Mouse (Mus musculus) limb, embryonic 11.5 days (tissue): ENCODE measurements around the gene Tnfrsf13c. TPM values are rescaled to one million over a fixed set of nuclear protein-coding genes. Genes with fewer than 3 reads are reported as not detected.
A peak's percentile ranks its signal among the peaks of the same experiment; 100 is the strongest.

ENCODE experiments used
- ATAC-seq: fragments of 200-750 bp; cut with Nextera tagmentation; 2 replicates; pipeline ENCODE4 v1.8.0; 2017; ENCODE audit warnings: low read depth; ENCODE audit not compliant: insufficient number of reproducible peaks, low FRiP score, low TSS enrichment
- DNase-seq: peaks from one replicate; pipeline ENCODE4 v3.0.0-alpha.2; 2015; ENCODE audit warnings: low spot score
- H3K27ac ChIP-seq: fragments of 300-500 bp; sonication (generic); replicated peaks from 2 replicates; pipeline ENCODE4 v1.5.1; 2014; ENCODE audit warnings: low read depth, mild to moderate bottlenecking, low read length
- H3K27me3 ChIP-seq: fragments of 300-500 bp; sonication (generic); 2 replicates; pipeline ENCODE4 v1.6.1; 2014; ENCODE audit warnings: mild to moderate bottlenecking, low read length, mixed read lengths; ENCODE audit not compliant: control insufficient read depth, insufficient read depth
- H3K36me3 ChIP-seq: fragments of 300-500 bp; sonication (generic); 2 replicates; pipeline ENCODE4 v1.6.1; 2014; ENCODE audit warnings: mild to moderate bottlenecking, low read length, moderate library complexity, mixed read lengths; ENCODE audit not compliant: control insufficient read depth, insufficient read depth
- H3K4me1 ChIP-seq: fragments of 300-500 bp; sonication (generic); 2 replicates; pipeline ENCODE4 v1.6.1; 2014; ENCODE audit warnings: low read length, mixed read lengths; ENCODE audit not compliant: control insufficient read depth, insufficient read depth
- H3K4me2 ChIP-seq: fragments of 300-500 bp; sonication (generic); 2 replicates; pipeline ENCODE4 v1.6.1; 2014; ENCODE audit warnings: low read depth, mild to moderate bottlenecking, moderate library complexity; ENCODE audit not compliant: severe bottlenecking
- H3K4me3 ChIP-seq: fragments of 300-500 bp; sonication (generic); 2 replicates; pipeline ENCODE4 v1.5.1; 2014; ENCODE audit warnings: low read depth, low read length
- H3K9ac ChIP-seq: fragments of 300-500 bp; sonication (generic); 2 replicates; pipeline ENCODE4 v1.6.1; 2014; ENCODE audit warnings: mild to moderate bottlenecking, low read length
- H3K9me3 ChIP-seq: fragments of 300-500 bp; sonication (generic); 2 replicates; pipeline ENCODE4 v1.6.1; 2016; ENCODE audit warnings: low read length; ENCODE audit not compliant: control insufficient read depth
- WGBS: fragments of 180-500 bp; shearing (Covaris S2); extraction: QIAGEN DNeasy Blood & Tissue Kit; methylation state at CpG from one replicate; pipeline ENCODE4 v1.1.7; 2014; 5-methylcytosine and 5-hydroxymethylcytosine counted together
- polyA plus RNA-seq: library from polyadenylated mRNA; unstranded; fragments of >200 nt; fragmentation: Nextera tagmentation; extraction: Ambion mirVana; gene quantifications from 2 replicates; pipeline ENCODE4 v1.2.1, GENCODE M21; 2014

The Tnfrsf13c gene
- polyA plus RNA-seq, 1 experiment from 2014 or later = not detected

GRCm38 (mm10) chr15:82236565-82236964 lies 12.4 kb upstream of the Tnfrsf13c start:
- no peak overlapping the region for H3K4me3 ChIP-seq
- H3K36me3 ChIP-seq = no peaks in the 10 kb centered on the region
- DNase-seq (peak; percentile 90), ATAC-seq (no peak)
- no peaks in the 10 kb centered on the region for H3K4me1 ChIP-seq
- H3K27me3 ChIP-seq = no peaks in the 10 kb centered on the region
- H3K9me3 ChIP-seq = no peaks in the 10 kb centered on the region
- no peak overlapping the region for H3K9ac ChIP-seq
- 22% methylated on average over 5 of the region's 5 CpGs for WGBS
- no peak overlapping the region for H3K4me2 ChIP-seq
- no peak overlapping the region for H3K27ac ChIP-seq

- DNase-seq = no peak
These were observed 11.5 kb upstream of the Tnfrsf13c start for GRCm38 (mm10) chr15:82235661-82236060.

GRCm38 (mm10) chr15:82232651-82233050 lies 8.5 kb upstream of the Tnfrsf13c start:
- DNase-seq (no peak), ATAC-seq (no peak)
- no peaks in the 10 kb centered on the region for H3K9me3 ChIP-seq
- no peak overlapping the region for H3K4me3 ChIP-seq
- no peak overlapping the region for H3K9ac ChIP-seq
- H3K27ac ChIP-seq = no peak overlapping the region
- WGBS = 66% methylated on average over 4 of the region's 4 CpGs
- H3K27me3 ChIP-seq = no peaks in the 10 kb centered on the region
- no peaks in the 10 kb centered on the region for H3K4me1 ChIP-seq
- H3K36me3 ChIP-seq = no peaks in the 10 kb centered on the region
- no peak overlapping the region for H3K4me2 ChIP-seq

More at GRCm38 (mm10) chr15:82235661-82236060, 11.5 kb upstream of the Tnfrsf13c start:
- H3K4me1 ChIP-seq = no peaks in the 10 kb centered on the region
- H3K36me3 ChIP-seq = no peaks in the 10 kb centered on the region
- no peak overlapping the region for H3K4me2 ChIP-seq
- ATAC-seq = no peak
- no peak overlapping the region for H3K27ac ChIP-seq
- no peaks in the 10 kb centered on the region for H3K27me3 ChIP-seq
- no peak overlapping the region for H3K4me3 ChIP-seq
- H3K9ac ChIP-seq = no peak overlapping the region
- 79% methylated on average over 10 of the region's 10 CpGs for WGBS
- no peaks in the 10 kb centered on the region for H3K9me3 ChIP-seq

GRCm38 (mm10) chr15:82231591-82232378 lies 7.6 kb upstream of the Tnfrsf13c start:
- Histone ChIP-seq H3K9me3 (no peaks in the 10 kb centered on the region), H3K4me1 (no peaks in the 10 kb centered on the region), H3K36me3 (no peaks in the 10 kb centered on the region), H3K27me3 (no peaks in the 10 kb centered on the region), H3K4me2 (no peak overlapping the region), H3K27ac (no peak overlapping the region), H3K4me3 (no peak overlapping the region), H3K9ac (no peak overlapping the region)
- no peak for DNase-seq
- WGBS = 70% methylated on average over 11 of the region's 11 CpGs
- no peak for ATAC-seq

- no peak overlapping the region for H3K4me3 ChIP-seq
- ATAC-seq = no peak
- H3K4me1 ChIP-seq = no peaks in the 10 kb centered on the region
These were observed 6.9 kb upstream of the Tnfrsf13c start for GRCm38 (mm10) chr15:82231100-82231499.

GRCm38 (mm10) chr15:82230098-82230611 lies 6.0 kb upstream of the Tnfrsf13c start:
- H3K4me2 ChIP-seq = no peak overlapping the region
- H3K27me3 ChIP-seq = peaks cover 3% of the 10 kb centered on the region
- WGBS = 76% methylated on average over 6 of the region's 6 CpGs

More at GRCm38 (mm10) chr15:82231100-82231499, 6.9 kb upstream of the Tnfrsf13c start:
- Histone ChIP-seq H3K4me2 (no peak overlapping the region), H3K36me3 (no peaks in the 10 kb centered on the region), H3K9me3 (no peaks in the 10 kb centered on the region), H3K27ac (no peak overlapping the region), H3K9ac (no peak overlapping the region), H3K27me3 (no peaks in the 10 kb centered on the region)
- no peak for DNase-seq
- WGBS = 96% methylated on average over 4 of the region's 4 CpGs

GRCm38 (mm10) chr15:82229542-82230045 lies 5.4 kb upstream of the Tnfrsf13c start:
- 39% methylated on average over 11 of the region's 11 CpGs for WGBS
- Histone ChIP-seq H3K4me2 (no peak overlapping the region), H3K27ac (no peak overlapping the region), H3K4me3 (no peak overlapping the region), H3K36me3 (no peaks in the 10 kb centered on the region), H3K27me3 (peaks cover 8% of the 10 kb centered on the region), H3K9ac (0 out of 2 replicates have a peak overlapping the region, but pooled peaks have one; percentile 27), H3K9me3 (no peaks in the 10 kb centered on the region), H3K4me1 (no peaks in the 10 kb centered on the region)
- ATAC-seq (no peak), DNase-seq (no peak)

More at GRCm38 (mm10) chr15:82230098-82230611, 6.0 kb upstream of the Tnfrsf13c start:
- no peak for DNase-seq
- no peaks in the 10 kb centered on the region for H3K4me1 ChIP-seq
- H3K9ac ChIP-seq = no peak overlapping the region
- no peak overlapping the region for H3K27ac ChIP-seq
- no peak overlapping the region for H3K4me3 ChIP-seq
- no peaks in the 10 kb centered on the region for H3K9me3 ChIP-seq
- no peaks in the 10 kb centered on the region for H3K36me3 ChIP-seq
- no peak for ATAC-seq

- no peak overlapping the region for H3K27ac ChIP-seq
- no peak overlapping the region for H3K9ac ChIP-seq
- no peak overlapping the region for H3K4me2 ChIP-seq
- H3K27me3 ChIP-seq = peaks cover 23% of the 10 kb centered on the region
- H3K9me3 ChIP-seq = no peaks in the 10 kb centered on the region
- no peaks in the 10 kb centered on the region; the same call in 1 of the 2 replicates for H3K4me1 ChIP-seq
- ATAC-seq (no peak), DNase-seq (no peak)
- WGBS = 92% methylated on average over 5 of the region's 5 CpGs
- no peaks in the 10 kb centered on the region for H3K36me3 ChIP-seq
- no peak overlapping the region for H3K4me3 ChIP-seq
These were observed 1.6 kb upstream of the Tnfrsf13c start for GRCm38 (mm10) chr15:82225769-82226168.
